Mouse (Mus musculus): ENCODE measurements around the gene Mydgf.
A peak's percentile ranks its signal among the peaks of the same experiment; 100 is the strongest.

The Mydgf gene

GRCm38 (mm10) chr17:56183658-56184103 is at the start of gene Mydgf:
Gene Mydgf, minus strand, starts transcription at chr17:56183920.
- DNase-seq (ENCODE audit: low spot score), result peak; percentile 96

- no peak for DNase-seq (ENCODE audit: low spot score)
Observed at GRCm38 (mm10) chr17:56233389-56233788, 49.7 kb upstream of the Mydgf start.

DNA sequence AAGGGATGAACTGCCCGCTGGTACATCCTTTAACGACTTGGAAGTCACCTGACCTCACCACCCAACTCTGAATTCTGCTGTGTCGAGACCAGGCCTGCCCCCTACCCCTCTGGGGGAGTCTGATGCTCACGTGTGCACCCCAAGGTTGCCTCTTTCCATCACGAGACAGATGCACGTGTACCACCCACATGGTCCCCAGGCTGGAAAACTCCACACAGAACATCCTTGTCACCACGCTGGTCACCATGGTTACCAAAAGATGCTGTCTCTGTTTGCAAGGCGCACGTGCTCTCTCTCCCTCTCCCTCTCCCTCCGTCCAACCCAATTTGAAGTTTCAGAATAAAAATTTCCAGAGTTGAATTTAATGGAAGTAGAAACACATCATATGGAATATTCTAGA is 46.2 kb upstream of the Mydgf start:
- DNase-seq (ENCODE audit: low spot score), result no peak

- DNase-seq (ENCODE audit: low spot score), result no peak
Observed at GRCm38 (mm10) chr17:56226566-56226965, 42.8 kb upstream of the Mydgf start.

GRCm38 (mm10) chr17:56224916-56225315 is 41.2 kb upstream of the Mydgf start:
- DNase-seq (ENCODE audit: low spot score), result no peak

DNA sequence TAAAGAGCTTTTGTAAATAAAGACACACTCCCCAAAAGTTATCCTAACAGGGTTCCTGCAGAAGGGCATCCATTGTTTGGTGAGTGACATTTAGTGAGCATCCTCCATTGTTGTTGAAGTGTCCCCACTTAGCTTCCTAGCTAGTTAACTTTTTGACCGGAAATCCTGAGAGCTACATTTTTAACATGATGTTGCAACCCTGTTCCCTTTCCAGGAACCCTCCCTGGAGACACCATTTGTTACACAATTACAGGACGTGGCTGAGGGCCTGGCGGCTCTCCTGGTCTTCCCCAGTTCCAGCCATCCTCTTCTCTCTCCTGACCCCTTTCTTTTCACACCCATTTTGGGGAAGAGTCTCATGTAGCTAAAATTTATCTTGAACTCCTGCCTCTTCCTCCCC is 36.1 kb upstream of the Mydgf start:
- DNase-seq (ENCODE audit: low spot score), result peak; percentile 97

GRCm38 (mm10) chr17:56219251-56219650 is 35.5 kb upstream of the Mydgf start:
- no peak for DNase-seq (ENCODE audit: low spot score)

- peak; percentile 98 for DNase-seq (ENCODE audit: low spot score)
Observed at GRCm38 (mm10) chr17:56218377-56219191, 34.9 kb upstream of the Mydgf start, which contains the start of gene Dpp9. Gene Dpp9, minus strand, starts transcription at chr17:56218905.

GRCm38 (mm10) chr17:56217670-56218069 is 34.0 kb upstream of the Mydgf start:
- no peak for DNase-seq (ENCODE audit: low spot score)

GRCm38 (mm10) chr17:56214229-56214628 is 30.5 kb upstream of the Mydgf start:
- DNase-seq (ENCODE audit: low spot score), result no peak

DNA sequence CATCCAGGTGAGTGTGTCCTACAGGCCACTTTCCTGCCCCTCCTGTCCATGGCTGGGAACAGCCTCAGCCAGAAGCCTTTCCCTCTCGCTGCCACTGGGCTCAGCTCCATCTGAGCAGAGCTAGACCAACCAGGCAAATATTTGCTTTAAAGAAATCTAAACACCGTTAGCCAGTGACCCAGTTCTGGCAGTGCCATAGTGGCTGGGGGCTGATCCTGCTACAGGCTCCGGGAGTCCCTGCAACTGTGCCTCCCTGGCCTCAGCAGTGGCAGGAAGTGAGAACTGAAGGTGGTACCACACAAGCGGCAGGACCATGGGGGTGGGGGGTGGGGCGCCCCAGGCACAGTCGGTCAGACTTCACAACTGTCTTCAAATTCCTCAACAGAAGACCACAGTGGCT is 29.0 kb upstream of the Mydgf start:
- DNase-seq (ENCODE audit: low spot score), result no peak

DNA sequence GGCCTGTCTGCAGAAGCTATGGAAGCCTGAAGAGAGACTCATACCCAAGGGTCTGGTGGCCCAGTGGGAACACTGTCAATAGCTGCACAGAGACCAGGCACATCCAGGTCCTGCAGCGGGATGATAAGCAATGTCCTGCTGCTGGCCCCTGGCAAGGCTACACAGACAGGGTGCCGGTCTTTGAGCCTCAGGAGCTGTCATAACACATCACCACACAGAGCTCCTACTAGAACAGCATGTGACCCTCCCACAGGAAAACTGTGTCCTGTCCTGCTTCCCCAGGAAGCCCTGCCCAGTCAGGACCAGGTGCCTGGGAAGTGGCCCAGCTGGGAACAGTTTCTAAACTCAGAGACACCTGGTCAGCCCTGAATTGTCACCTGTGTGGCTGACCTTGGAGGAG is 27.4 kb upstream of the Mydgf start:
- DNase-seq (ENCODE audit: low spot score), result no peak

DNA sequence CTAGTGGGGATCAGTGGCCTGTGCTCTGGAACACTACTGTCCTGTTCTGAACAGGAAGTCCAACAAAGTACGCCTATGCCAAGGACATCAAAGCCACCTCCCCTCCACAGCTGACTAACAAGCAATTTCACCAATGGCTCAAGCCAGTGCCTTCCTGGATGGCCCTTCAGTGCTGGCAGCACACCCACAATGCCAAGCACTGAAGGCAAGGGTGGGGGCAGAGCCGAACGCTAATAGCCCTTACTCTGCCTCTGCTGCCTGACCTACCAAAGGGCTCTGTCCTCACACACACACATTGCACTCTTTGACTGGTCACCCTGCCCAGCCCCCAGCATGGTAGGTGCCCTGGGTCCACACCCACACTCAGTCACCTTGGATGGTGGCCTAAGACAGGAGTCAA is 25.1 kb upstream of the Mydgf start:
- DNase-seq (ENCODE audit: low spot score), result no peak

DNA sequence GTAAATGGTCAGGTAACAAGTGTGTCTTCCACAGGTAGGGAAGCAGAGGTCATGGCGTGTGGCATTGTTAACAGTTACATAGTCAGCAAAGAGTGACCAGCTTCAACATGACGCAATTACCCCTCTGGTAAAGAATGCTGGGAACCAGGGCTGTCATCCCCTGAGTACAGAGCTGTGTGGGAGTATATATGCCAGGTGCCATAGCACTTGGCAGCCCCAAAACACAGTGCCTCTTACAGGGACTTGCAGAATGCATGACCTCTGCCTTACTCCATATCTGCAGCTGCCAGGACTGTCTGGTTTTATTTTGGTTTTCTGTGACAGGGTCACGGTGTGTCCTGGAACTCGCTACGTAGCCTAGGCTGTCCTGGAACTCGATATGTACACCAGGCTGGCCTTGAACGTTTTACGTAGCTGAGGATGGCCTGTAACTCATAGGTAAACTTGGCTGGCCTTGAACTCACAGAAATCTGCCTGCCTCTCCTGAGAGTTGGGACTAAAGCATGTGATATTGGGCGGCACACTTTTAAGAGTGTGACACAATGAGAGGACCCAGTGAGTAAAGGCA is 24.3 kb upstream of the Mydgf start:
- DNase-seq (ENCODE audit: low spot score), result peak; percentile 53

DNA sequence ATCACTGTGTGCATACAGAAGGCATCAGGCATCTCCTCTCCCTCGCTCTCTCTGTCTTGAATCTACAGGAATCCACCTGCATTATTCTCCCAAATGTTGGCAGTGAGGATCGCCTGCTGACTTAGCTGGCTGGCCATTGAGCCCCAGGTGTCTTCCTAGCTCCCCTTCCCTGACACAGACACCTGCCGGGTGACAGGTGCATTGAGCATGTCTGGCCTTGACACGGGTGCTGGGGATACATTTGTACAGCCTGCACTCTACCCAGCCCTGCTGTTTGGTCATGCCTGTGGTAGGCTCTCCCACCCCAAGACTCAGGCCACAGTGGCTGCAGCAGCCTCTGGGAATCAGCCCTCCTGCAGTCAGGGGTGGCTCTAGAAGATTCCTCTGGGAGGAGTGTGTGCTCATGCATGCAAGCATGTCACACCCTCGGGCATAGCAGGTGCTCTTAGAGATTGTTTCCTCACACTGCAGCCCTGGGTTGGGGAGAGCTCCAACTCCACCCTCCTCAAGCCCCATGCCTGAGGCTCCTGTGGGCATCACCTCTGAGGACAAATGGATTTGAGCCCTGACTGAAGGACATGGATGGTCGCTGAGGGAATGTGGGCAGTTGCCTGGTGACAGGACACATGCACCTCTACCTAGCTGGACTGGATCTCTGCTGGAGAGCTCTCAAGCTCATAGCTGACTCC is 23.4 kb upstream of the Mydgf start:
- no peak for DNase-seq (ENCODE audit: low spot score)

DNA sequence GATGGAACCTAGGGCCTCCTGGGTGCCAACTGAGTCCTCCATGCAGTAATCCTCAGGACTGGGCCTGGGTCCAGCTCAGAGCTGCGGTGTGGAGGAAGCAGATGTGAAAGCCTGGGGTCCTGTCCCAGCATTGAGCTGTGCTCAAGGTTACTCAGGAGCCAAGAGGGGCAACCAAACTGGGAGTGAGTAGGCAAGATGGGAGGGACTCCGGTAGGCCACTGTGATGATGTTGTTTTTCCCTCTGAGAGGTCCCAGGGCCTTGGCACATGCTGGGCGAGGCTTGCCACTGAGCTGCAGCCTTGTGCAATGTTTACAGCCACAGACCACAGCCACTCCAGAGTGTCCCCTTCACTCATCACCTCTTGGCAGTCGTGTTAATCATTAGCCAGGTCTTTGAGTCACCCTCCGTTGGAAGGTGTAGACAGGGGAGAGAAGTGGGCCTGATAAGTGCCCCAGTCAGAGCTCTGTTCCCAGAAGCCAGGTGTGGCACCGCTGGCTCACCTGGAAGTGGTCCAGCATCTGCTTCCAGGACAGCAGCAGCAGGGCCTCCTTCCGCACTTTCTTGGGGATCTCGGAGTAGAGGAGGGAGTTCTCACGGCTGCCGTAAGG is 22.7 kb upstream of the Mydgf start:
- no peak for DNase-seq (ENCODE audit: low spot score)

GRCm38 (mm10) chr17:56203729-56204128 is 20.0 kb upstream of the Mydgf start:
- peak; percentile 39 for DNase-seq (ENCODE audit: low spot score)

DNA sequence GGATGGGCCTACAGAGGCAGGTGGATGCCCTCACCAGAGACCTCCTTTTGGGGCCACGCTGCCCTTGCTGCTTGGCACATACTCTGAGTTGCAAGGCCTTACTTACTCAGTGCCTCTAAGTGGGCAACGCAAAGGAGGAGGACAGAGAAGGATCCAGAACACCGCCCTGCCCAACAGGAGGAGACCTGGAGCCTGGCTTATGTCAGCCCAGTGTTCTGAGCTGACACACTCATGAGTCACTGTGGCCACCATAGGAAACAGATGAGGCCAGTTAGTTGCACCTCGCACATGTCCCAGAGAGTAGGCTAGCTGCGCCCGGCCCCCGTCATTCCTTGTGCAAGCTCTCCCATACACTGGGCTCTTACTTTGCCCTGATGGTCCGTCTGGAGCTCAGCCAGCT is 18.8 kb upstream of the Mydgf start:
- DNase-seq (ENCODE audit: low spot score), result no peak

- DNase-seq (ENCODE audit: low spot score), result no peak
Observed at GRCm38 (mm10) chr17:56201642-56202041, 17.9 kb upstream of the Mydgf start.

DNA sequence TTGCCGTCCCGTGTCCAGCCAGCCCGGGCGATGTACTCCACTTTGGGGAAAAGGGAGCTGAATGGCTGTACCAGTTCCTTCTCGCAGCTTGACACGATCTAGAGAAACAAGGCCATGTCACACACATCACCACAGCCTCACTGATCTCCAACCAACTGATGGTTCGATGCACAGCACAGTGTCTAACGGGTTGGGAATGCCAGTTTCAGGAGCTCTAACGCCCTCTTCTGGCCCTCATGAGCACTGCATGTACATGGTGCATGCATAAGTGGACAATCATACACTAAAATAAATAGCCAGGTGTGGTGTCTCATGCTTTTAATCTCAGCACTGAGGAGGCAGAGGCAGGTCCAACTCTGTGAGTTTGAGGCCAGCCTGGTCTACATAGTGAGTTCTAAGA is 16.9 kb upstream of the Mydgf start:
- no peak for DNase-seq (ENCODE audit: low spot score)

- DNase-seq (ENCODE audit: low spot score), result peak; percentile 18
Observed at GRCm38 (mm10) chr17:56196860-56197259, 13.1 kb upstream of the Mydgf start.

- DNase-seq (ENCODE audit: low spot score), result no peak
Observed at GRCm38 (mm10) chr17:56194765-56195164, 11.0 kb upstream of the Mydgf start.

- no peak for DNase-seq (ENCODE audit: low spot score)
Observed at GRCm38 (mm10) chr17:56194357-56194756, 10.6 kb upstream of the Mydgf start.
